Mouse (Mus musculus): ENCODE measurements around the gene Col19a1. TPM values are rescaled to one million over a fixed set of nuclear protein-coding genes. Genes with fewer than 3 reads are reported as not detected.
"Not testable (repeated sequence)": the region's sequence is repeated elsewhere in the genome, so short reads cannot be mapped to it uniquely, and the experiment has no call there.

The Col19a1 gene
- not detected in 2 replicates for polyA plus RNA-seq (2011; ENCODE audit: insufficient read depth, insufficient read length, low read depth, missing spikeins)

DNA sequence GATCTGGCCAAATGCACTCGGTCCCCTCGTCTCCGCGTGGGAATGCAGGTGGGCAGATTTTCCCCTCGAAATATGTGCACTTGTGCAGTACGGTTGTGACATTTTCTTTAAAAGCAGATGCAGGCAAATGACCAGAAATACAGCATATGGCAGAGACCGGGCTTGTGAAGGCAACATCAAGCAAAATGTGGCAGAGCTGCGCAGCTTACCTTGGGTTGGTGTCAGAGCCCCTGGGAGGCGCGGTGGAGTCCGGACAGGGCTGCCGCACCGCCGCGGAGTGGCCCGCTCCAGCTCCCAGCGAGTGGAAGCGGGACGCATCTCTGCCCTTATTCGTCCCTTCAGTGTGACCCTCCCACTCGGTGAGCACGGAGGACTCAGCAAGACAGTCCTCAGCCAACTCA is at the start of gene Col19a1:
Gene Col19a1, minus strand, starts transcription at position 332 of the 401 bp plus-strand sequence.
- Histone ChIP-seq H3K4me3 (ENCODE audit: low read depth, low read length) (peak within 1 kb of the TSS; percentile 29), H3K27me3 (ENCODE audit: control insufficient read depth, insufficient read depth, low read length, poor library complexity, severe bottlenecking) (peaks cover 17% of the 10 kb centered on the region), H3K36me3 (ENCODE audit: control insufficient read depth, insufficient read depth, low read length, poor library complexity, severe bottlenecking) (no peaks in the 10 kb centered on the region), H3K4me1 (ENCODE audit: control insufficient read depth, insufficient read depth, low read length) (no peaks in the 10 kb centered on the region), H3K9ac (ENCODE audit: low read depth, poor library complexity, severe bottlenecking) (peak within 1 kb of the TSS; percentile 17; the same call in 1 of the 2 replicates), H3K9me3 (replicated peaks; ENCODE audit: control insufficient read depth, insufficient read depth, low read length, poor library complexity, severe bottlenecking) (no peaks in the 10 kb centered on the region), H3K27ac (ENCODE audit: insufficient read depth, low read length) (no peak within 1 kb of the TSS)
- TF ChIP-seq POLR2A (IDR thresholded peaks at IDR 0.05; ENCODE audit: insufficient read depth, low read length) (no peak), CTCF (IDR thresholded peaks at IDR 0.05; ENCODE audit: low read depth, low read length) (no peak), EP300 (IDR thresholded peaks at IDR 0.05; ENCODE audit: insufficient read depth, low read depth, low read length) (no peak)

DNA sequence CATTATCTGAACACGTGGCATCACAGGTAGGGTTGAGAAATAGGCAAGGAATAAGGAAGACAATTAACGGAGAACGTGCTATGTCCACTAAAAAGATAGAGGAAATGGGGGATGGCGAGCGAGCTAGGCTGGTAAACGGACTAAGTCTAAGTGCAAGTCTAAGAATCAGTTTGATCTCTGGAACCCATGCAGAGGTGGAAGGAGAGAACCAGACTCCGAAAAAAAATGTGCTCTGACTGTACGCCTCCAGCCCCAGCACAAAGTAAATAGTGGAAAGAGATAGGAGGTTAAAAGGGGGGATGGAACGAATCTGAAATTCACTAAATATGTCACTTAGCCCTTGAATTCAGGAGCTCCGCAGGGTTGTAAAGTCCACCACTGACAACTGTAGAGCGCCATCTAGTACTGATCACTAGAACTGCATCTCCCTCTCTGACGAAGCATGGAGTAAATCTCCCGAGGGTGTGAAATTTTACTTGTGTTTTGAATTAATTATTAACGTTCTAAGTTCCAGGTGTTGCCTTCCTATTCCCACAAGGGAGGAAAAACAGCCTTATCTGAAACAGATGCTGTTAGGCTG is 46.4 kb upstream of the Col19a1 start:
- Histone ChIP-seq H3K9ac (ENCODE audit: low read depth, poor library complexity, severe bottlenecking) (no peak overlapping the region), H3K9me3 (replicated peaks; ENCODE audit: control insufficient read depth, insufficient read depth, low read length, poor library complexity, severe bottlenecking) (no peaks in the 10 kb centered on the region), H3K27ac (ENCODE audit: insufficient read depth, low read length) (no peak overlapping the region), H3K4me3 (ENCODE audit: low read depth, low read length) (no peak overlapping the region), H3K4me1 (ENCODE audit: control insufficient read depth, insufficient read depth, low read length) (no peaks in the 10 kb centered on the region), H3K36me3 (ENCODE audit: control insufficient read depth, insufficient read depth, low read length, poor library complexity, severe bottlenecking) (no peaks in the 10 kb centered on the region), H3K27me3 (ENCODE audit: control insufficient read depth, insufficient read depth, low read length, poor library complexity, severe bottlenecking) (no peaks in the 10 kb centered on the region)
- TF ChIP-seq CTCF (IDR thresholded peaks at IDR 0.05; ENCODE audit: low read depth, low read length) = no peak
- TF ChIP-seq EP300 (IDR thresholded peaks at IDR 0.05; ENCODE audit: insufficient read depth, low read depth, low read length) = no peak
- no peak for TF ChIP-seq POLR2A (IDR thresholded peaks at IDR 0.05; ENCODE audit: insufficient read depth, low read length)

DNA sequence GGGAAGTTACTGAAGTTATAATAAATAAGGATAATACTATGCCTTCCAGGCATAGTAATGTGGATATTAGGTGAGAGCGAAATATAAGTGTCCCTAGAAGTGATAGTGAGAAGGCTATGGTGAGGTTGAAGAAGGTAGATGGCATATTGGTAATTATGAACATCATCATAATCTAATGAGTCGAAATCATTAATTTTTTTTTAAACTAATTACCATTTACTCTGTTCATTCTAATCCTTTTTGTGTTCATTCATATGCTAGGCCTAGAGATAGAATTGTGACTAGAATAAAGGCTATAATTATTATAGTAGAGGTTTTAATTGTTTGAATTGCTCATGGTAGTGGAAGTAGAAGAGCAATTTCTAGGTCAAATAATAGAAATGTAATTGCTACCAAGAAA is 25.3 kb upstream of the Col19a1 start:
- H3K9me3 ChIP-seq (replicated peaks; ENCODE audit: control insufficient read depth, insufficient read depth, low read length, poor library complexity, severe bottlenecking); H3K27ac ChIP-seq (ENCODE audit: insufficient read depth, low read length); H3K27me3 ChIP-seq (ENCODE audit: control insufficient read depth, insufficient read depth, low read length, poor library complexity, severe bottlenecking); H3K36me3 ChIP-seq (ENCODE audit: control insufficient read depth, insufficient read depth, low read length, poor library complexity, severe bottlenecking); H3K4me1 ChIP-seq (ENCODE audit: control insufficient read depth, insufficient read depth, low read length); H3K4me3 ChIP-seq (ENCODE audit: low read depth, low read length); H3K9ac ChIP-seq (ENCODE audit: low read depth, poor library complexity, severe bottlenecking): not testable (repeated sequence)

DNA sequence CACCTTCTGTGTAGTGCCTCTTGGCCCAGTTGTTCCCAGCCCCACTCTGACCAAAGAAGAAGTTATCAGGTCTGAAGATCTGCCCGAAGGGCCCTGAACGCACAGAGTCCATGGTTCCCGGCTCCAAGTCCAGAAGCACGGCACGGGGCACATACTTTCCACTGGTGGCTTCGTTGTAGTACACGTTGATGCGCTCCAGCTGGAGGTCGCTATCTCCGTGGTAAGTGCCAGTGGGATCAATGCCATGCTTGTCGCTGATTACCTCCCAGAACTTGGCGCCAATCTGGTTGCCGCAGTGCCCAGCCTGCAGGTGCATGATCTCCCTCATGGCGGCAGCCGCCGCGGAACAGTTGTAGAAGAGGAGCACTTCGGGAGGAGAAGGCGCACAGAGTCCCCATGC is 7.8 kb upstream of the Col19a1 start:
- no peak for TF ChIP-seq EP300 (IDR thresholded peaks at IDR 0.05; ENCODE audit: insufficient read depth, low read depth, low read length)
- no peaks in the 10 kb centered on the region; the same call in 1 of the 2 replicates for H3K27me3 ChIP-seq (ENCODE audit: control insufficient read depth, insufficient read depth, low read length, poor library complexity, severe bottlenecking)

DNA sequence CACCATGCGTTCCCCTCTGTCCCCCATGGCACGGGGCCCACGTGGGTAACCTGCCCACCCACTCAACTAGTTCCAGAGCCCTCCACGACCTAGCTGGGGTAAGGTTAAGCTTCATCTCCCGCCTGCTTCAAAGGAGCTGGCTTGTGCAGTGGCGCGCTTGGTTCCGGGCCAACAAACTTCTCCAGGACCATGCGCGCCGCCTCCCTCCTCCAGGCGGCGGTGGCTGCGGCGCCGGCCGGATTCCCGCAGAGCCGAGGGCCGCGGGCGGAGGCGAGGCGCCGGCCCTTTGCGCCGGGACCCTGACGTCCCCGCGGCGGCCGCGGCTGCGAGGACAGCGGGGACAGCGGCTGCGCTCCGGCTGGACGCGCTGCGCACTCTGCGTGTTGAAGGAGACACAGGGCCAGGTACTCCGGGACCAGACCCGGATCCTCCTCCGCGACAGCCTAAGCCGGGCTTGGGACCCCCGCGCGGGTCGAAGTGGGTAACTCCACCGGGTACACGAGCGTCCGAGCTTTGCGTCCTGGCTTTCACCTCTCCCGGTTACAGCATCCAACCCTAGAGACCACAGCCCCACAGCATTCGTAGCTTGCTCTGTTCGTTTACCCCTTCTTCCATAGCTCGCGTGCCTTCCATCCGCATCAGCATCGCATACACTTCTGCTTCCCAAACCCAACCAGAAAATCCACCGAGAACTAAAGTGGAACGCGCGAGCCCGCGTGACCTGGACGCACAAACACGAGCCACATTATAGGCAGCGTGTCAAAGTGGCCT is 717 bp downstream of the Col19a1 start:
- H3K9me3 ChIP-seq (replicated peaks; ENCODE audit: control insufficient read depth, insufficient read depth, low read length, poor library complexity, severe bottlenecking) = no peaks in the 10 kb centered on the region
- TF ChIP-seq CTCF (IDR thresholded peaks at IDR 0.05; ENCODE audit: low read depth, low read length) (no peak), POLR2A (IDR thresholded peaks at IDR 0.05; ENCODE audit: insufficient read depth, low read length) (no peak)
- no peak overlapping the region for H3K27ac ChIP-seq (ENCODE audit: insufficient read depth, low read length)
- H3K9ac ChIP-seq (ENCODE audit: low read depth, poor library complexity, severe bottlenecking) = peak overlapping the region; percentile 17; the same call in 1 of the 2 replicates
- peak overlapping the region; percentile 29 for H3K4me3 ChIP-seq (ENCODE audit: low read depth, low read length)
- H3K4me1 ChIP-seq (ENCODE audit: control insufficient read depth, insufficient read depth, low read length) = no peaks in the 10 kb centered on the region
- peaks cover 17% of the 10 kb centered on the region for H3K27me3 ChIP-seq (ENCODE audit: control insufficient read depth, insufficient read depth, low read length, poor library complexity, severe bottlenecking)
- H3K36me3 ChIP-seq (ENCODE audit: control insufficient read depth, insufficient read depth, low read length, poor library complexity, severe bottlenecking) = no peaks in the 10 kb centered on the region

More for the DNA sequence above, 7.8 kb upstream of the Col19a1 start:
- H3K4me3 ChIP-seq (ENCODE audit: low read depth, low read length) = no peak overlapping the region
- no peak overlapping the region for H3K9ac ChIP-seq (ENCODE audit: low read depth, poor library complexity, severe bottlenecking)
- H3K27ac ChIP-seq (ENCODE audit: insufficient read depth, low read length) = no peak overlapping the region
- no peaks in the 10 kb centered on the region for H3K4me1 ChIP-seq (ENCODE audit: control insufficient read depth, insufficient read depth, low read length)
- H3K9me3 ChIP-seq (replicated peaks; ENCODE audit: control insufficient read depth, insufficient read depth, low read length, poor library complexity, severe bottlenecking) = peaks cover 5% of the 10 kb centered on the region
- H3K36me3 ChIP-seq (ENCODE audit: control insufficient read depth, insufficient read depth, low read length, poor library complexity, severe bottlenecking) = no peaks in the 10 kb centered on the region

DNA sequence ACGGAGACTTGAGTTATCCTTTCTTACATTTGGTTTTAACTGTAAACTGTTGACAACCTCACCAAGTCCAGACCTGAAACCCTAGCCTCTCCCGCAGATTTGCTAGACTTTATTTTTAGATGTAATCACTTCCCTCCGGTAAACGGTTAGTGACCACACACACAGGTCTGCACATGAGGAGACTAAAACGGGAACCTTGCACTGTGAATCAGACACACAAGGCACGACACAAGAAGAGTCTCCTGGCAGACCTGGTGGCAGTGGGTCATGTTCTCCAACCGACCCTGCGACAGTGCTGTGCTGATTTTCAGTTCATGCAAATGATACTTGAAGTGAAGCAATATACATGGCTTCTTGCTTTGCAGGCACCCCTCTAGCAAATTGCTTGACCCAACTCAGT is 14.7 kb downstream of the Col19a1 start:
- H3K9ac ChIP-seq (ENCODE audit: low read depth, poor library complexity, severe bottlenecking) = no peak overlapping the region
- no peaks in the 10 kb centered on the region for H3K9me3 ChIP-seq (replicated peaks; ENCODE audit: control insufficient read depth, insufficient read depth, low read length, poor library complexity, severe bottlenecking)
- H3K36me3 ChIP-seq (ENCODE audit: control insufficient read depth, insufficient read depth, low read length, poor library complexity, severe bottlenecking) = no peaks in the 10 kb centered on the region
- H3K4me3 ChIP-seq (ENCODE audit: low read depth, low read length) = no peak overlapping the region
- no peaks in the 10 kb centered on the region for H3K27me3 ChIP-seq (ENCODE audit: control insufficient read depth, insufficient read depth, low read length, poor library complexity, severe bottlenecking)
- H3K27ac ChIP-seq (ENCODE audit: insufficient read depth, low read length) = no peak overlapping the region
- TF ChIP-seq CTCF (IDR thresholded peaks at IDR 0.05; ENCODE audit: low read depth, low read length) (no peak), POLR2A (IDR thresholded peaks at IDR 0.05; ENCODE audit: insufficient read depth, low read length) (no peak), EP300 (IDR thresholded peaks at IDR 0.05; ENCODE audit: insufficient read depth, low read depth, low read length) (no peak)
- no peaks in the 10 kb centered on the region for H3K4me1 ChIP-seq (ENCODE audit: control insufficient read depth, insufficient read depth, low read length)
